Mouse (Mus musculus) left cerebral cortex, adult 8-10 months (tissue): ENCODE data around the gene Hmga1b. TPM values are rescaled to one million over a fixed set of nuclear protein-coding genes. Genes with fewer than 3 reads are reported as not detected.
"Not testable (repeated sequence)": the region's sequence is repeated elsewhere in the genome, so short reads cannot be mapped to it uniquely, and the experiment has no call there.

ENCODE experiments used
- DNase-seq, 2 experiments: peaks; one replicate each; pipeline ENCODE4 v3.0.0; 2022; ENCODE audit warnings: low spot score in 2 of 2
- total RNA-seq, 4 experiments: library from RNA; stranded (reverse); gene quantifications; 2 replicates each; pipeline ENCODE4 v1.2.4; 2022

The Hmga1b gene
- total RNA-seq, 4 experiments from 2014 or later: 23.0 to 43.0 (median 30.6) TPM

GRCm38 (mm10) chr11:120783426-120784063 lies 21.0 kb downstream of the Hmga1b start:
- DNase-seq: no peak

GRCm38 (mm10) chr11:120784064-120784791 lies 21.6 kb downstream of the Hmga1b start, which contains the start of the genes Rfng and Gps1:
Gene Rfng (minus strand): TSS chr11:120784207.
Gene Gps1 (plus strand): TSS chr11:120784272.
- peak; percentile 68 to 72 for DNase-seq

- DNase-seq: no peak
Observed at GRCm38 (mm10) chr11:120785145-120785544, 22.6 kb downstream of the Hmga1b start.

GRCm38 (mm10) chr11:120788460-120788859 lies 25.9 kb downstream of the Hmga1b start:
- not testable (repeated sequence) for DNase-seq

GRCm38 (mm10) chr11:120789355-120789754 lies 26.8 kb downstream of the Hmga1b start:
- DNase-seq: no peak

- no peak for DNase-seq
Observed at GRCm38 (mm10) chr11:120789810-120790209, 27.2 kb downstream of the Hmga1b start.

- DNase-seq: no peak
Observed at GRCm38 (mm10) chr11:120792652-120793051, 30.1 kb downstream of the Hmga1b start.

- peak; percentile 89 to 99 for DNase-seq
Observed at GRCm38 (mm10) chr11:120795756-120796613, 33.4 kb downstream of the Hmga1b start, which contains the start of gene Dus1l. Gene Dus1l (minus strand): TSS chr11:120796403.

GRCm38 (mm10) chr11:120796614-120796946 lies 34.0 kb downstream of the Hmga1b start:
- DNase-seq: no peak

- no peak for DNase-seq
Observed at GRCm38 (mm10) chr11:120798244-120798643, 35.6 kb downstream of the Hmga1b start.

GRCm38 (mm10) chr11:120799316-120799890 lies 36.8 kb downstream of the Hmga1b start:
- no peak for DNase-seq

- DNase-seq: peak in 1 of 2 experiments; percentile 72
Observed at GRCm38 (mm10) chr11:120800061-120800904, 37.7 kb downstream of the Hmga1b start.

GRCm38 (mm10) chr11:120804274-120804673 lies 41.7 kb downstream of the Hmga1b start:
- no peak for DNase-seq

GRCm38 (mm10) chr11:120804769-120805168 lies 42.2 kb downstream of the Hmga1b start:
- DNase-seq: no peak

GRCm38 (mm10) chr11:120805375-120806298 lies 43.0 kb downstream of the Hmga1b start:
- DNase-seq: no peak

- no peak for DNase-seq
Observed at GRCm38 (mm10) chr11:120808010-120808409, 45.4 kb downstream of the Hmga1b start.

GRCm38 (mm10) chr11:120812068-120812467 lies 49.5 kb downstream of the Hmga1b start:
- no peak for DNase-seq
